Mouse (Mus musculus) kidney, adult 11 months (tissue): ENCODE measurements around the gene Rprd1b.

Source experiments
- DNase-seq: peaks from one replicate; pipeline ENCODE4 v3.0.0; 2022

Rprd1b gene

GRCm38 (mm10) chr2:158153728-158154343, 125.5 kb downstream of the Rprd1b start:
- DNase-seq, result no peak

DNA sequence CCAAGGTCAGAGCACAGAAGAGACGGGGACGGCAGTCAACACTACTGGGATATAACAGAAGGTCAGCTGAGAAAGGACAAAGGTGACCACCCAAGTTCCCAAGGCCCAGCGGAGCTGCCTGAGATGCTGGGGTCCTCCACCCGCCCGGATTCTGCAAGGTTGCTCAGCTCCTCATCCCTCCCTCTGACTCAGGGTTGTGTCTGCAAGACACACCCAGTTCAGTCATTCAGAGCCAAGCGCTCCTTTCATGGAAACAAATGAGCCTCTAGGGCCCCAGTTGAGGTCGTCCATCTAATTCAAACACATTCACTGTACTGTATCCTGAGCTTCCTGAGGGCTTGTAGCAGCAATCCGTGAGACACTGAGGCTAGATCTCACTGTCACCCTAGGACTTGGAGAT, 126.3 kb downstream of the Rprd1b start:
- no peak for DNase-seq

DNA sequence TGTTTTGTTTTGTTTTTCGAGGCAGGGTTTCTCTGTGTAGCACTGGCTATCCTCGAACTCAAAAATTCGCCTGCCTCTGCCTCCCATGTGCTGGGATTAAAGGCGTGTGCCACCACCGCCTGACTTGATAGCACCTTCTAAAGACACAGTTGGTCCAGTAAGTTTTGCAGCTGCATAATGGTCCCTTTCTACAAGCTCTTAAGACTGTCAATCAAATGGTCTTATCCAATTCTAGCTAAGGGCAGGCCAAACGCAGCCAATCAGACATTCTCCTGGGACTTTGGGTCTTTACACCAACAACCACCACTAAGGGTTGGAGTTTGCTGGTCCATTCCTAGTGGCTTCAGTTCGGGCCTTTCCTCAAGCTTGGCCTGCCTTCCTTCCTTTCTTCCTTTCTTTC, 126.8 kb downstream of the Rprd1b start:
- no peak for DNase-seq

DNA sequence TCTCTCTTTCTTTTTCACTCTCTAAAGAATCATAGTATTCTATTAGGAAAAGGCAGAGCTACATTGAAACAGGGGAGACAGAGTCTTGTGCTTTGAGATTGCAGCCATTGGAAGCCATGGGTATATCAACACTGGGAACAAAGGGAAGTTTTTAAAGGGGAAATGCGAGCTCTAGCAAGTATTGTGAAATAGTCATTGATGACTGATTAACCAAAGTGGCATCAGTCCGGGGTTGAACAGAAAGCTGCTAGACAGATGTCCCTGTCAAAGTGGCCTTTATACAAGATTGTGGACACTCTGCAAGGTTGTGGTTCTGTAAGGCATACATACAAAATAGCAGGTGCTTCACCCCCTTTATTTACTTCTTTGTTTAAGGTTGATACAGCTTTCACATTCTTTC, 127.3 kb downstream of the Rprd1b start:
- DNase-seq, result no peak

DNA sequence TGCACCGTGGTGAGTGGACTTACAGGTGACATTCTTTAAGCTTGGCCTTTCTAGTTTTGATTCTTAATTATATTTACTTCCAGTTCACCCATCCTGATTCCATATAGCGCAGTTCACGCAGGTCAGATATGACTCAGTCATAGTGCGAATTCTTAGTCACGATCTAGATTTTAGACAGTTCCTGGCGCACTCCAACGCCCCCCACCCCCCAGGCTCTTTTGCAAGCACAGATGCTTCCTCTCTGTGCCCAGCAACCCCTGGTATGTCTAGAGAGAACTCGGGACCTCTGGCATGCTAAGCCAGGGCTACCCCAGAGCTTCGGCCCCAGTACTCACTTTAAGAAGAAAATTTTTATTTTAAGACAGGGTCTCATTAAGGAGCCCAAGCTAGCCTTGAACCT, 128.2 kb downstream of the Rprd1b start:
- DNase-seq, result no peak

DNA sequence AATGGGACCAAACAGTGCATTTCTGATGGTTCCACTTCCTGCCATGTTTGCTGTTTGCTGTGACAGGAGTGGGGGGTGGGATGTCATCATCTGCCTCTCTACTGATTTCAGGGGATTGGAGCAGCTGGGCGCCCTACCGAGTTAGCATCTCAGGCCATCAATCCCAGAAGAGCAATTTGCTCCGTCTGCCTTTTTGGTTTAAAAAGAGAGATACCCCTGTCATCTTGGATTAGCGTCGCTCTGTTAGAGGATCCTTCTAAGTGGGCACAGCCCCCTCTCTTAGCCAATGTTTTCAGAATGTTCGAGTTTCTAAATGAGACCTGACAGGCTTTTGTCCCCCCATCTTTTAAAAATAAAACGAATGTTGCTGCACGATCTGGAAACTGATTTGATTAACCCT, 129.4 kb downstream of the Rprd1b start:
- no peak for DNase-seq

DNA sequence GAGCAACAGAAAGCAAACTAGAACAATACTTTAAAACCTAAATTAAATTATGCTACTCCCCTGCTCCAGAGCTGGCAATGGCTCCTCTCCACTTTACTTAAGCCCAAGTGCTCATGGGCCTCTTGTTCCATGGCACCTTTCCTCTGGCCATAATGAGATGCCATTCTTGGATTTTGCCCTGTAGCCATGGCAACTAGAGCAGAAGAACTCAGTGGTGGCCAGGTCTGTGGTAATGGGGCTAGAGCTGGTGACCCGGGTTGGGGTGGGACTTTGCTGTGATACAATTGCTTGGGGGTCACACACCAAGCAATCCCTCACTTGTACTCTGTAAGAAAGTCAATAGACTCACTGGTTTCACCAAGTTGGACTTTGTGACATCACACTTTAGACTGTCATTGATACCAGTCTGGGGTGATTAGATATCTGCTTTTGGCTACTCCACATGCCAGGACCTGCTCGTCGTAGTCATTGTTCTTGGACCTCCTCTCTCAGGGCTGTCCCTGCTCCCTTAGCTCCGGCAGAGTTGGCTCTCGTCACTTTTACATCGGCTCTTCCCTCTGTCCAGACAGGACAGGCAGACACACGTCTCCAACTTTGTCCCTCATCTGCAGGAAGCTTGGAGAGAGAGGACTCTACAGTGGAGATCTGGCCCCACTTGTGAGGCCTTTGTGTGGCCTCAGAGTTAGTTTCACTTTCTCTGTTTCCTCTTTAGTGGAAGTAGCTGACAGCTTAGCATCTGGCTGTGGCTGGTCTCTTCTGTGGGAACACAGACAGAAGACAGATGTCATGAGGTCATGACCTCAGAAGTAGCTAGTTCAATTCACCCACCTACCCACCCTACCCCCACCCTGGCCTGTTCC, 131.3 kb downstream of the Rprd1b start:
- DNase-seq, result no peak

DNA sequence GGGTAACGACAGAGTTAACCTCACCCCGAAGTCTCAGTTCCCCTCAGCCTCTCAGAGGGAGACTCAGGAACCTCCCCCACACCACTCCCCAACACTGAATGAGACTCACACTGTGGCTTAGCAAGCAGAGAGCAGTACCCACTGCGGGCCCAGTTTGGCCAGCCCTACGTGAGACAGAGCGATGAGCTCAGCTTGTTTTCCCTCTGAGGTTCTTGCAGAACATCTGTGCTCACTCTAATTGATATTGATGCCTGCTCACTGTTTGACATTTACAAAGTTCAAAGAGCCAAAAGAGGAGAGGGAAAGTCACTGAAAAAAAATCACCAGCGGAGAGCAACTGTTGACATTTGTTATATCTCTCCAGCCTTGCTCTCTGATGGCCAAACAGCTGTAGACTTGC, 133.5 kb downstream of the Rprd1b start:
- no peak for DNase-seq

DNA sequence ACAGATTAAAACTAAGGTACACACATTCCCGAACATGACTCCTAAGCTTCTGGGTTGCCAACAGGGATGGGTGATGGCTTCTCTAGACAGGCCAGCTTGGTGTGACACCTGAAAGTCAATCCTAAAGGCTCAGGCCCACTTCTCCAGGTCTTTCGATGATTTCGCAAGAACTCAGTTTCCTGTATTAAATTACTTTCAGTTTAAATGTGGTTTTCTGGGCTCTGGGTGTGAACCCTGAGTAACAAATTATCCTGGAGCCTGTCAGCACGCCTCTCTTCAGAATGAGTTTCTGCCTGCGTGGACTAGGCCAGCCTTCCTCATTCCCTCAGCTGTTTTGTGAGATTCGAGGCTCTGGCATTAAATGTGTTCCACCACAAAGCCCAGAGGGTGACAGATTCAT, 134.7 kb downstream of the Rprd1b start:
- DNase-seq, result no peak

DNA sequence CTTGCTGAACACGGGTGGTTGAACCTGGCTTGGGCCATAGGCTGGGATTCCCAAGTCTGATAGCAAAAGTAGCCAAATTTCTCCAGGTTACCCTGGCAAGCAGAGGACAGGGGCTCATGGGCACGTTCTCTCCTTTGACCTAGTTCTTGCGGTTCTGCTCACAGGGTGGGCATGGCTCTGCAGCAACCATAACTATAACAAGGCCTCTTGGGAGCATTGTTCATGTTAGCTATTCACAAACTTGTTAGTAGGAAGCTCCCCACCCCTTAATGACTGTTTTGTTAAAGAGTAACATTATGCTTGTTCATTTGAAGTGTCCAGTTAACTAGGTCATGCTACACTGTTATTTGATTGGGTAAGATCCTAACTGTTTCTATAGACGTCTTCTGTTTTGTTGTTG, 137.5 kb downstream of the Rprd1b start:
- no peak for DNase-seq

DNA sequence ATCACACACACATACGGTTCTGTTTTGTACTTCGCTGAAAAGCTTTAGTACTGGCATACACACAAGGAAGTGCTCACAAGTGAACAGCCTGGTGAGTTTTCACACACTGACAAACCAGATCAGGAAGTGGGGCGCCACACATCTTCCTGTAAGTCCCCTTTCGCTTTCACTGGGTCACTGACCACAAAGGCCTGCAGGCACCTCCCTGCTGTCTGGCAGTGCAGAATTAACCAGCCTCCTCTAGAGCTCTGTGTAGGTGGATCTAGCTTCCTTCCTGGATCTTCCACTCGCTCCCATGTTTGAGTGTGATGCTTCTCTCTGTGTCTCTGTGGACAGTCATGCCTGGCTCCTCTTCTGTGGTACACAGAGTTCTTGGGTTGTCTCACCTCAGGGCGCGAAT, 138.3 kb downstream of the Rprd1b start:
- peak; percentile 64 for DNase-seq

- no peak for DNase-seq
Measured at GRCm38 (mm10) chr2:158167496-158168205, 139.4 kb downstream of the Rprd1b start.

GRCm38 (mm10) chr2:158168741-158169211, 140.5 kb downstream of the Rprd1b start:
- no peak for DNase-seq

DNA sequence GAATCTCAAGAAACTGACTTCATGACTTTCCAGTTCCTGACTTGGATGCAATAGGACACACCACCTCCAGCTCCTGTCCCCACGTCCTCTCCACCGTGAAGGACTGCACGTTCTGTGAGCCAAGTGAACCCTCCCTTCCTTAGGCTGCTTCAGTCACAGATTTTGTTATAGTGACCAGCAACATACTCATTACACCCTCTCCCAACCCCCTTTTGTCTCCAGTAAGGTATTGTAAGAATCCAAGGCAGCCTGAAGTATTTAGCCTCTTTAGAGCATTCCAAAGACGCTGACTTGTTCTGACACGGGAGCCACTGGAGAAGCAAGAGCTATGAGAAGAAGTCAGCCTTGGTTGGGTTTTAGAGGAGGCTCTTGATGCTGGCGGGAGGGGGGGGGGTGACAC, 141.1 kb downstream of the Rprd1b start:
- DNase-seq, result no peak

GRCm38 (mm10) chr2:158169771-158170170, 141.5 kb downstream of the Rprd1b start:
- no peak for DNase-seq

GRCm38 (mm10) chr2:158170394-158170793, 142.1 kb downstream of the Rprd1b start:
- no peak for DNase-seq

DNA sequence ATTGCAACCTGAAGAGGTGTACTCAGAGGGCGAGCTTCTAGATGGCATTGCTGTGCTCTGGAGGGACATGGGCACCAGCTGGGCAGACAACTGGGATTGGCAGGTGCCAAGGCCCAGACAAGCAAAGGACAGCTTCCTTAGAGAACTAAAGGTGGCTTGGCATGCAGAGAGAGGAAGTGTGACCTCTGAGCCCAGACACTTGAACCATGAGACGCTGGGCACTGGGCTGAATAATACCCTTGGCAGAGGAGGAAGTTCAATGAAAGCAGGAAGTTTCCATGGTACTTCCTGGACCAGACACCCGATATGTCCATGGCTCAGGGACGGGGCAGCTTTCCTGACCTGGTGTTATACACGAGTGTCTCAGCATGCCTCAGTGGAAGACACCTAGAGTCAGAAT, 146.1 kb downstream of the Rprd1b start:
- peak; percentile 47 for DNase-seq

- no peak for DNase-seq
Measured at GRCm38 (mm10) chr2:158174958-158175357, 146.7 kb downstream of the Rprd1b start.

DNA sequence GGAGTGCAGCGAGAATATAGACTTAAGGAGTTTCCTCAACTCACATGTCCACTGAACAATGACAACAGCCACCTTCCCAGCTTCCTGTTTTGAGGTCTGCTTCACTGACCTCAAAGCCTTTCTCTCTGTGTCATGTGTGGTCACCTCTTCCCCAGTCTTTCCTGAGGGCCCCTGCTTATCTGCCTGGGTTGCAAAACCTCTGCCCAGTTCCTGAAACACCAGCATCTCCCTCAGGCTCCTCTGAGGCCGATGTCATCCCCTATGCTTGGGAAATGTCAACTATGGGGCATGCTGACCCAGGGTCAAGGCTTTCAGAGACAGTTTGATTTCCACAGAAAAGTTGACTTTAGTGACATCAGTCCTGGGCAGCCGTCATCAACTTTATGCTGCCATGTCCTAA, 147.1 kb downstream of the Rprd1b start:
- no peak for DNase-seq

GRCm38 (mm10) chr2:158176763-158177162, 148.5 kb downstream of the Rprd1b start:
- no peak for DNase-seq

- DNase-seq, result no peak
Measured at GRCm38 (mm10) chr2:158177574-158177973, 149.3 kb downstream of the Rprd1b start.

- no peak for DNase-seq
Measured at GRCm38 (mm10) chr2:158178139-158178538, 149.8 kb downstream of the Rprd1b start.

GRCm38 (mm10) chr2:158178696-158179369, 150.5 kb downstream of the Rprd1b start:
- peak; percentile 73 for DNase-seq
